ENCODE assay signal across 10 mouse cellular contexts in genomic region chr13:72638401-72639130, GRCm38 (mm10). TPM values are rescaled to one million over a fixed set of nuclear protein-coding genes. Genes with fewer than 3 reads are reported as not detected.
A peak's percentile ranks its signal among the peaks of the same experiment; 100 is the strongest.
DNase-seq lines count a peak whose midpoint lies in the region; ATAC-seq and TF ChIP-seq lines count a peak whose summit lies in the region.
"Had no signal": no experiment of that assay in that cellular context is flagged by ENCODE, and none has a peak within 500 bp of the region (broad histone marks: within the 10 kb centered on the region; RNA-seq: fewer than 3 reads in every experiment).

No protein-coding gene starts in this region.

- 2% methylated on average over 26 of the region's 26 CpGs for WGBS in forebrain, postnatal 0 days
- 3% methylated on average over 26 of the region's 26 CpGs for WGBS in liver, postnatal 0 days (ENCODE audit: insufficient replicate concordance)

- H3K9ac ChIP-seq in ES-Bruce4 (ENCODE audit: low read depth, poor library complexity, severe bottlenecking): no peak overlapping the region
- no peak overlapping the region for H3K9ac ChIP-seq in forebrain, postnatal 0 days
- no peak overlapping the region for H3K9ac ChIP-seq in liver, postnatal 0 days (replicated peaks)

- peak overlapping the region; percentile 68 for H3K4me3 ChIP-seq in gastrocnemius, adult 2 months
- H3K4me3 ChIP-seq in ES-Bruce4 (ENCODE audit: low read depth, low read length): peak overlapping the region; percentile 3
- H3K4me3 ChIP-seq in forebrain, postnatal 0 days (ENCODE audit: low read depth, low read length): no peak overlapping the region
- peak overlapping the region; percentile 56; the same call in 1 of the 2 replicates for H3K4me3 ChIP-seq in liver, postnatal 0 days (ENCODE audit: low read depth, low read length)

- TF ChIP-seq POLR2A in ES-Bruce4 (IDR thresholded peaks at IDR 0.05; ENCODE audit: insufficient read depth, low read length): no peak

- TF ChIP-seq CTCF in gastrocnemius, adult 2 months (IDR thresholded peaks at IDR 0.05): no peak
- no peak for TF ChIP-seq CTCF in ES-Bruce4 (IDR thresholded peaks at IDR 0.05; ENCODE audit: low read depth, low read length)
- TF ChIP-seq CTCF in forebrain, postnatal 0 days (IDR thresholded peaks at IDR 0.05; ENCODE audit: low read depth): no peak
- TF ChIP-seq CTCF in liver, postnatal 0 days (IDR thresholded peaks at IDR 0.05; ENCODE audit: low read depth): no peak

- no peaks in the 10 kb centered on the region for H3K4me1 ChIP-seq in ES-Bruce4 (ENCODE audit: control insufficient read depth, insufficient read depth, low read length)
- no peaks in the 10 kb centered on the region for H3K4me1 ChIP-seq in forebrain, postnatal 0 days (ENCODE audit: insufficient read depth)
- peaks cover 6% of the 10 kb centered on the region; the same call in 1 of the 2 replicates for H3K4me1 ChIP-seq in liver, postnatal 0 days (ENCODE audit: insufficient read depth)

- no peak for ATAC-seq in forebrain, postnatal 0 days
- no peak for ATAC-seq in liver, postnatal 0 days
- no peak for ATAC-seq in erythroid progenitor cell, adult 5-6 weeks (replicated peaks; ENCODE audit: low FRiP score, poor library complexity, severe bottlenecking)
- no peak for ATAC-seq in granulocyte monocyte progenitor cell, adult 5-6 weeks (replicated peaks; ENCODE audit: poor library complexity, severe bottlenecking)

- H3K27ac ChIP-seq in gastrocnemius, adult 2 months: no peak overlapping the region
- no peak overlapping the region for H3K27ac ChIP-seq in ES-Bruce4 (ENCODE audit: insufficient read depth, low read length)
- H3K27ac ChIP-seq in forebrain, postnatal 0 days (ENCODE audit: low read depth, low read length): no peak overlapping the region
- H3K27ac ChIP-seq in liver, postnatal 0 days (ENCODE audit: low read depth): no peak overlapping the region
- H3K27ac ChIP-seq: macrophage had no signal

- TF ChIP-seq EP300 in ES-Bruce4 (IDR thresholded peaks at IDR 0.05; ENCODE audit: insufficient read depth, low read depth, low read length): no peak
- TF ChIP-seq EP300 in liver, postnatal 0 days (IDR thresholded peaks at IDR 0.05; ENCODE audit: low read depth): no peak

- no peak overlapping the region for H3K4me2 ChIP-seq in forebrain, postnatal 0 days (ENCODE audit: low read depth)
- peak overlapping the region; percentile 76; the same call in 1 of the 2 replicates for H3K4me2 ChIP-seq in liver, postnatal 0 days (ENCODE audit: low read depth, low read length)

- intact Hi-C loops in gastrocnemius, adult 2 months (cut with DNase I): no loop called here

- H3K36me3 ChIP-seq in ES-Bruce4 (ENCODE audit: control insufficient read depth, insufficient read depth, low read length, poor library complexity, severe bottlenecking): no peaks in the 10 kb centered on the region
- H3K36me3 ChIP-seq in forebrain, postnatal 0 days (ENCODE audit: insufficient read depth): no peaks in the 10 kb centered on the region
- no peaks in the 10 kb centered on the region for H3K36me3 ChIP-seq in liver, postnatal 0 days (replicated peaks; ENCODE audit: insufficient read depth, low read length)

- H3K9me3 ChIP-seq in ES-Bruce4 (replicated peaks; ENCODE audit: control insufficient read depth, insufficient read depth, low read length, poor library complexity, severe bottlenecking): no peaks in the 10 kb centered on the region
- no peaks in the 10 kb centered on the region for H3K9me3 ChIP-seq in forebrain, postnatal 0 days (ENCODE audit: low read length)
- H3K9me3 ChIP-seq in liver, postnatal 0 days (ENCODE audit: low read length): no peaks in the 10 kb centered on the region

- peaks cover 4% of the 10 kb centered on the region; the same call in 1 of the 2 replicates for H3K27me3 ChIP-seq in ES-Bruce4 (ENCODE audit: control insufficient read depth, insufficient read depth, low read length, poor library complexity, severe bottlenecking)
- H3K27me3 ChIP-seq in forebrain, postnatal 0 days (ENCODE audit: insufficient read depth, low read length): peaks cover 82% of the 10 kb centered on the region
- peaks cover 77% of the 10 kb centered on the region for H3K27me3 ChIP-seq in liver, postnatal 0 days (ENCODE audit: insufficient read depth, low read length)

- no peak for DNase-seq in gastrocnemius, adult 2 months
- no peak for DNase-seq in gastrocnemius, postnatal 4 days (ENCODE audit: low spot score in 2 of 2)
- peak; percentile 9 for DNase-seq in forebrain, postnatal 0 days
- DNase-seq in liver, postnatal 0 days: no peak
- no peak for DNase-seq in layer of hippocampus, adult 8-10 months (ENCODE audit: low spot score in 2 of 2)
- DNase-seq: gastrocnemius, postnatal 25 days had no signal

RNA-seq across cellular contexts. Expression of gene Irx2, which starts 9.9 kb away (rescaled TPM):
- total RNA-seq in gastrocnemius, adult 2 months (2021): not detected
- total RNA-seq in gastrocnemius, postnatal 4 days (2021): under 1 TPM; 0.49 to 0.52 TPM
- polyA plus RNA-seq in ES-Bruce4 (2011; ENCODE audit: insufficient read depth, insufficient read length, low read depth, missing spikeins): 7.3 and 7.4 TPM in 2 replicates
- 2.4 and 3.1 TPM in 2 replicates for total RNA-seq in forebrain, postnatal 0 days (2014; rRNA removed)
- polyA plus RNA-seq in forebrain, postnatal 0 days (2015; fragmentation: Nextera tagmentation; extraction: Ambion mirVana): 0.98 and 2.6 TPM in 2 replicates
- not detected in 2 replicates for polyA plus RNA-seq in liver, postnatal 0 days (2015; fragmentation: Nextera tagmentation; extraction: Ambion mirVana)
- under 1 TPM in 1 of 4 experiments, not detected in 3; 0.27 TPM for total RNA-seq in layer of hippocampus, adult 8-10 months (2022)
- total RNA-seq in erythroid progenitor cell, adult 5-6 weeks (2015; ENCODE audit: low replicate concordance): not detected in 2 replicates
- not detected in 2 replicates for total RNA-seq in erythroid progenitor cell, adult 5-6 weeks (2017; ENCODE audit: low replicate concordance)
- not detected in 2 replicates for total RNA-seq in granulocyte monocyte progenitor cell, adult 5-6 weeks (2014; fragmentation: Nextera tagmentation)
- not detected in 2 replicates for total RNA-seq in granulocyte monocyte progenitor cell, adult 5-6 weeks (2017)
- total RNA-seq: gastrocnemius, postnatal 25 days had no signal
- polyA plus RNA-seq: macrophage had no signal
